Mouse (Mus musculus) activated CD4-positive, CD25-positive, alpha-beta regulatory T cell, adult 4 months (primary cell): ENCODE data around the gene Gm3448. TPM values are rescaled to one million over a fixed set of nuclear protein-coding genes. Genes with fewer than 3 reads are reported as not detected.

Source experiments
- ATAC-seq: one replicate; pipeline ENCODE4 v1.8.0; 2017
- polyA plus RNA-seq, 2 experiments: library from polyadenylated mRNA; unstranded; fragments of 100-300 nt; shearing (Covaris generic); gene quantifications; one replicate each; pipeline ENCODE4 v1.2.1; 2017

Gene Gm3448
- polyA plus RNA-seq, 2 experiments from 2014 or later = 2.1 to 4.7 TPM

DNA sequence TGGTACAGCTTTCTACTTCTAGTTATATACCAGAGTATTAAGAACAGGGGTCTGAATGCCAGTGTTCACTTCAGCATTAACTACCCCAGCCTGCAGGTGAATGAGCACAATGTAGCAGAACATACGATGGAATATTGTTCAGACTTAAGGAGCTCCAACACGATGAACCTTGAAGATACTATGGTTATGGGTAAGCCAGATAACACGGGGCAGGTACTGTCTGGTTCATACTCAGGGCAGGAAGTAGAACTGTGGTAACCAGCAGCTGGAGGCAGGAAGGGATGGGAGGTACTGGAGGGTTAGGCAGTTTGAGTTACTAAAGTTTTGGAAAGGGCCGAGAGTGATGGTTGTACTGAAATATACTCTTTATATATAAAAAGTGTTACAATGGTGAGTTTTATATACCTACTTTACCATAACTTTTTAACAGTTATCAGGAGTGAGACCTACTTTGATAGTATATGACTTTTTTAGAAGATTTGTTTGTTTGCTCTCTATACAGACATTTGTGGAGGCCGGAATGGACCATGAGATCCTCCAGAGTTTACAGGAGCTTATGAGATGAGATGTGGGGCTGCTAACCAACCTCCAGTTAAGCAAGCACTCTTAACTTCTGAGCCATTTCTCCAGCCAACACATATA lies 82.5 kb downstream of the Gm3448 start:
- ATAC-seq = no peak

DNA sequence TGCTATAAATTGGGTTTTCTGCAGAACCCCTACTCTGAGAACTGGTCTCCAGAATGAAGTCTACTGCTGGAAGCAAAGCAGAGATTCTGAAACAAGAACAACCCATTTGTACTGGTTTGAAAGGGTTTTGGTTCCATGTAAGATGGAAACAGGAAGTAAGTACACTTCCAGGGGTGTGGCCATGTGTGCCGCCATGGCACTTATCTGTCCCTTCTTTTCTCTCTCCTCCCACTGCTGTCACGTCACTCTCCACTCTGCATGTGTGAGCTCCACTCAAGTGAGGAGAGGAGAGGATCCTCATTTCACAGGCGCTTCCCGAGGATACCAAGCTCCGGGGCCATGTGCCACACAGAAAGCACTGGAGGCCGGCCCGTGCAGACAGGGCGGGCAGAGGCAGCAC lies 87.9 kb downstream of the Gm3448 start:
- no peak for ATAC-seq

GRCm38 (mm10) chr17:14949161-14949827 lies 92.0 kb downstream of the Gm3448 start:
- no peak for ATAC-seq

Other genes starting within 250 kb of the Gm3448 start
- gene Wdr27, start 98.4 kb downstream of the Gm3448 start, polyA plus RNA-seq = under 1 TPM in 1 of 2 experiments, not detected in 1; 0.57 TPM
- 10 to 100 TPM; 18.3 to 19.1 TPM for gene 1600012H06Rik, start 98.4 kb downstream of the Gm3448 start, polyA plus RNA-seq
- gene Phf10, start 80.3 kb downstream of the Gm3448 start, polyA plus RNA-seq = 10 to 100 TPM; 12.0 to 15.2 TPM
- 10 to 100 TPM; 43.4 to 66.1 TPM for gene 9030025P20Rik, start 63.1 kb downstream of the Gm3448 start, polyA plus RNA-seq
- 1 to 10 TPM; 3.1 to 3.3 TPM for gene Gm3417, start 62.7 kb downstream of the Gm3448 start, polyA plus RNA-seq
- gene Gm3435, start 31.4 kb downstream of the Gm3448 start, polyA plus RNA-seq = 10 to 100 TPM in 1 of 2 experiments, 1 to 10 TPM in 1; 5.6 to 10.9 TPM
- gene Ermard, start 329 bp downstream of the Gm3448 start, polyA plus RNA-seq = 100 to 1,000 TPM; 102 to 158 TPM
- 1 to 10 TPM in 1 of 2 experiments, not detected in 1; 5.5 TPM for gene Tcte3, start within 50 bp of the Gm3448 start, polyA plus RNA-seq